Mouse (Mus musculus) layer of hippocampus, postnatal 36 days (tissue): ENCODE measurements around the gene Gdnf. TPM values are rescaled to one million over a fixed set of nuclear protein-coding genes. Genes with fewer than 3 reads are reported as not detected.

Source experiments
- DNase-seq, 2 experiments: peaks; one replicate each; pipeline ENCODE4 v3.0.0; 2022
- total RNA-seq, 2 experiments: library from RNA; stranded (reverse); gene quantifications; 2 replicates each; pipeline ENCODE4 v1.2.3; 2021

Gdnf gene
- total RNA-seq, 2 experiments from 2014 or later, result 0.12 TPM; not detected in 1

DNA sequence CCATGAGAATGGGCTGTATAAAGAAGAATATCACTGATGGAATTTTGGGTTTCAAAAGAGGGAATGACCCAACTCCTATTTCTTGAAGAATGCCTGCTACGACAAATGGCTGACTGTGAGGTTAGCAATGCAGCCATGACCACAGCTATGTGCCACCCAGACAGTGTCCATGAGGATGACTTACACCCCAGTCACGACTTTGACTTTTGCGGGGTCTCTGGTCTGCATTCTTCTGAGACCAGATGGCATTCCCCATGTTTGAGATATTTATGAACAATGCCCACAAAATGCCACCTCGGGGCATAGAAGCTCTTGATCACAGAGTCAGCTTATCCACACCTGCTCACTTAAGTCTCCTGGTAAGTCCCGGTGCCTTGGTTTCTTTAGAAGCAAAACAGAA, 52.2 kb downstream of the Gdnf start:
- no peak for DNase-seq

DNA sequence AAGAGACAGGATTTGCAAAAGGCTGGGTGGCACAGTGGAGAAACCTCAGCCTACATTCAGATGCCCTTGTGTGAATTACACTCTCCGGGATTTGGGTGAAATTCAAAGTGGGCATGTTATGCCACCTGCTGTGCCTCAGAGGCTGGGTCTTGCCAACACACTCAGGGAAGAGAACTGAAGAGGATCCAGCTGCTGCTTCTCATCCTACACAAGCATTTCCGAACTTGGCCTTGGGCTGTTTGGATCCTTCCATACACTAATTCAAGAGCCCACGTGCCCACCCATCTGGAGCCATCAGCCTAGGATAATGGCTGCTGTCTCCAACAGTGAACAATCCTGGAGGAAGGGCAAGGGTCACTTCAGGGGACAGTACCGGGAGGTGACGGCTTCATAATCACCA, 52.7 kb downstream of the Gdnf start:
- no peak for DNase-seq

DNA sequence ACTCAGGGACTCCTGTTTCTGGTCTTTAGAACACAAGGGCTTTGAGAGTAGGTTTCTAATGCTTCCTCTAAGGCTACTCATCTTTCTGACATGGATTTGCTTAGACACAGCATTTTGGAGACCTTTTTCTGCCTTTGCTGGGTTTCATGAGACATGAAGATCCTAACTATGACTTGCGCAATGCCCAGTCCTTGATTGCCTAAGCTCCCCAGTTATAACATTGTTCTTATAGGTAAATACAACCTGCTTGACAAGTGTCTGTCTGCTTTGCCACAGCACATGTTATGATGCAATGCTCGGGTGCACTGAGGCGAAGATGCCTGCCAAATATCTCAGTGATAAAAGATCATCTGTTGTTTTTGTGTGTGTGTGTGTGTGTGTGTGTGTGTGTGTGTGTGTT, 54.7 kb downstream of the Gdnf start:
- no peak for DNase-seq

DNA sequence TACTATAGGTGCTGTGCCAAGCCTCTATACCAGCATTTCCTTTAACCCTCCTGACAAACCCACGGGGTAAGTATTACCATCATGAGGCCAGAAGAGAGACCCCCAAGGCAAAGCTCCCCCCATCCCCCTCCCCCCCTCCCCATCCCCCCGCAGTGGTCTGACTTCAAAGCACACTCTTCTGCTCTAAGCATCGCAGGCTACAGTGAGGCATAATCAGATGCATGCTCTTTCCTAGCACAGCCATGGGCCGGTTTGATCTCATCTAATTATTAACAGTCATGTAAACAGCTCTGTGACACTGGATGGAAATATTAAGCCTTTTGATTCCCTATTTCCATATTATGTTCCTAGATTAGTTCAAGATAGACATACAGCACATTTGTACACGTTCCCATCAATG, 61.8 kb downstream of the Gdnf start:
- no peak for DNase-seq

DNA sequence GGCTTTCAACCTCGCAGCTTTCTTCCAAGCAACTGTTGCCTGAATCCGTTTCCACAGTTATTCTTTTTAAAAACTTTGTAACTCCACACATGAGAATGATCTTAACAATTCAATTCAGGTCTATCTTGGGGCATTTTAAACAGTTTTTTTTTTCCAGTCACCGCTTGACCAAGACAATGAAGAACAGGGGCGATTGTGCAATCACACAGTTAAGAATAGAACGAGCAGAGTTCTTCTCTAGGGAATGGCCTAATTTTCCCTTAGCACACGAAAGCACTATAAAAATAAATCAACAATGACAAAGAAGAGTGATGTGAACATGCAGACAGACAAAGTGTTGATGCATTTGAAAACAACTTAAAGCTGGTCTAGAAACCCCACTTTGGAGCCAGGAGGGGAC, 65.2 kb downstream of the Gdnf start:
- no peak for DNase-seq

DNA sequence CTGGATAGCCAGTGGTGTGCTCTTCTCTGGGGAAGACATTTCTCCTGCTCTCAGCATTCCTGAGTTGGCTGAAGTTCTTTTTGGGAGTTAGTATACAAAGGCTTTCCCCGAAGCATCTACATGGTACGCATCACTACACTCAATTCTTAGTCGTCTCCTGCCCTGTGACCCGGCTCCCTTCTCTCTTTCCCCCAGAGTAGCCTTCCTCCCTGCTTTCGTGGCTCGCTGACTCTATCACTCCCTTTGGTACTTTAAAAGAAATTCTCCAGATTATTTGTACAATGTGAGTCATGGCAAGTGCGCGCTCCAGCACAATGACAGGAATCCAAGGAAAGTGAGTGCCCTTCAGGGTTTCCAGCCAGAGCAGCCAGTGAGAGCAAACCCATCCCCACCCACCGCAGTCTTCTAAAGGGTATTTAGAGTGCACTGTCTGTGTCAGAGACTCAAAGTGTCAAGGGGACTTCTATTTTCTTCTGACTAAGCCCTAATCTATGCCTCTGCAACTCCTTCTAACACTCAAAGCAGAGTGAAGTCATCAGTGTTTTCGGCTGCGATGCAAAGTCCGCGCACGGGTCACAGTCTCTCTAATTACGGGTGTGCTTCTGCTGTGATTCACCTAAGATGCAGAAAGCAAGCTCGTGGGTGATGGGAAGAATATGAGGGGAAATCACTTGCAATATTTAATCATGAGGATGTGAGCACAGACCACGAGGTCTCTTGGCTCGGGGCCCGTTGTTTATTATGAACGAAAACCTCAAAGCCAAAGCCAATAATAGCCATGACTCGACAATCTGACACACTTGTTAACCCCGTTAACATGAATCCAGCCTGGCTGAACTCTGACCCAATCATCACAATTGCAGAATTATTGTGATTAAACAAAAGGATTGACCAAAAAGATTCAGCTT, 67.2 kb downstream of the Gdnf start:
- DNase-seq, result no peak

DNA sequence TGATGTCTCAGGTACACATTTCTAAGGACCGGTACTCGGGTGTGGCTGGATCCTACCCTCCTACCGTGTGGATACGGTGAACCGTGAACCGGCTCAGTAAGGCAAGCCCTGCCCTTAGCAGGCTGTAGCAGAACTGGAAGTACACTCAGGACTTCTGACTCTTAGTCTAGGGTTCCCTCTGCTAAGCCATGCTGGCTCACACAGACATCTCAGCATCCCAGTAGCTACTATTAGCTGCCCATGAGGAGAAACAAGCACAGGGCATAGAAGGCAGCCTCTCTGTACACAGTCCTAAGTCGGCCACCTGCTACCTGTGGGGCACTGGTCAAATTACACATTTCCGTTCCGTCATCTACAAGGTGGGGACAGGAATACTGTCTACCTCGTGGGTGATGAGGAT, 68.2 kb downstream of the Gdnf start:
- DNase-seq, result no peak

DNA sequence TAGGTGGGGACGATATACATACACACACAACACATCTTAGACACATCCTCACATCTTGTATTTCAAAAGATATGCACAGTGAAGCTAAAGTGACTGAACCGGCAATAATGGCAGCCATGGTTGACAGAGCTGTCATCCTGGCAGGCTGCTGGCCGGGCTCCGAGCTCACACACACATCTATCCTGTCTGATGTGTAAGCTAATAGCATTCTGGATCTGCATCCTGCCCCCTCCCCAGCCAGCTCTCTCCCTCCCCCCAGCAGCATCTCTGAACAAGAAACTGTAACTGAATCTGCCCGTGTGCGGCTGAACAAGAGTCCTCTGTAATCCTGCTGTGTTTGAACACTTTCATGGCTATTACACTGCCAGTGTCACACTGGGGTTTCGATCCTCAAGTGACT, 69.3 kb downstream of the Gdnf start:
- DNase-seq, result no peak

DNA sequence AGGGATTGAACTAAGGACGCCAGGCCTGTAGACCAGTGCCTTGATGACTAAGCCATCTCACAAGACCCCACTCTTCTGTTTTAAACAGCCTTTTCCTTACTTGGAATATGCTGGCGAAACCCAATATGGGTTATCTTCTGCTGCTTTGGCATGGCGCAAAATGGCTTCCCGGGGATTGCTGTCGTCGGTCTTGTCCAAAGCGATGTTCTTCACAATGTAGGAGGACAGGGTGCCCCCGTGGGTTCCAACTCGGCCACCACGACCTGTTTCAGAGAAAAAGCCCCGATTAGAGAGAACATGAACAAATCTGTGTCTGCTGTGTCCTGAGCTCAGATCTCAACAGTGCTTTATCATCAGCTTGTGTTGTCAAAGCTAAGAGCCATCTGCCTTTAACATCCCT, 73.5 kb downstream of the Gdnf start:
- no peak for DNase-seq

DNA sequence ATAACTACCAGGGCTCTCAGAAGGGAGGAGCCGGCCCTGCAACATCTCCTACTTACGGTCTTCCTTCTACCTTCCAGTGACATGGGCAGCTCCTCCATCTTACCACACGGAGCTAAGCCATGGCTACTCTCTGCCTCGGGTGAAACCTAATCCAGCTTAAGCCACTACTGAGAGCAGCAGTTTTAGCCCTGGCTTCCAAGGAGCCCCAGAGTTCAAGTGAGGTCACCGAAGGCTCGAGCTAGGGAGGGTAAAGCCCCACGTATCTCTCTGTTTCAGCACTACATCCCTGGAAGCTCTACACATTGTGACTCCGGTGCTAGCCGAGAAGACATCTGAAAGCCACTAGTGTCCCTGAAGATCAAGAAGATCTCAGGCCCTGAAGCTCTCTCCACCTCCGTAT, 74.5 kb downstream of the Gdnf start:
- DNase-seq, result no peak

DNA sequence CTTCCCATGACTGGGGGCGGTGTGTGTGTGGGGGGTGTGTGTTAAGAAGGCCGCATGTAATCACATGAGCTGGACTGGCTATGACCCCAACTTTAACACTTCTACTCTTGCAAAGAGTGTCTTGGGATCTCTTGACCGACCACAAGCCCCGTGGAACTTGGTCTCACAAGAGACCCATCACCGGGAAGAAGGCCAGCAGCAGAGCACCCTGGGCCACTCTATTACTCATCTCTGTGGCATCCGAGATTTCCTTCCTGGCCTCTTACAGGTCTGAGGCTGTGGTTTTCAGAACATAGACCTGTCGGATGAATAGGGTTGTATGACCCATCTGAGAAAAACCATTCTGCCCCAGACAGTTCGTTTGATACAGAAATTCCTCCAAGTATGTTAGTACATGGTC, 75.9 kb downstream of the Gdnf start:
- no peak for DNase-seq
